Mouse (Mus musculus) heart, postnatal 4 days (tissue): ENCODE measurements around the gene Lsm14a. TPM values are rescaled to one million over a fixed set of nuclear protein-coding genes. Genes with fewer than 3 reads are reported as not detected.

Experiments used
- DNase-seq: peaks from one replicate; pipeline ENCODE4 v3.0.0; 2021
- total RNA-seq, 2 experiments: library from RNA; stranded (reverse); gene quantifications; 2 replicates each; pipeline ENCODE4 v1.2.3; 2021

Lsm14a gene
- total RNA-seq = 100 to 1,000 TPM; 102 to 103 TPM

GRCm38 (mm10) chr7:34393215-34393614 is at the start of gene Lsm14a:
TSS of gene Lsm14a (minus strand) at chr7:34393315.
- DNase-seq = no peak

DNA sequence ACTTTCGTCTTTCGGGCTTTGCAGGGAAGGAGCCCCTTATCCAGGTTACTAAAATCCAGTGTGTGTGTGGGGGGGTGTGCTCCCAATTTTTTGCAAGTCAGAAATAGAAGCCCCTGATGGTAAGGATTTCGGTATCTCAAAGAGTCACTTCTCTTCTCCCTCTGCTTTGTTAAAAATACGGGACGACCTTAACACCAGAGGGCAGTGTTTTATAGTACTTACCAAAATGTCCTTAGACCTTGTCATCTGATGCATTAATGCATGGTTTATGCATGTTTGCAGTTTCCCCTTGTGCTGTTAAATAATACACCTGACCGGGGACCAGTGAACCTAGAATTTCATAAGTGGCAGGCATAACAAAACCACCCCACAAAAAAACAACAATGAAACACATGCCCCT is 45.8 kb upstream of the Lsm14a start:
- DNase-seq = peak; percentile 10

DNA sequence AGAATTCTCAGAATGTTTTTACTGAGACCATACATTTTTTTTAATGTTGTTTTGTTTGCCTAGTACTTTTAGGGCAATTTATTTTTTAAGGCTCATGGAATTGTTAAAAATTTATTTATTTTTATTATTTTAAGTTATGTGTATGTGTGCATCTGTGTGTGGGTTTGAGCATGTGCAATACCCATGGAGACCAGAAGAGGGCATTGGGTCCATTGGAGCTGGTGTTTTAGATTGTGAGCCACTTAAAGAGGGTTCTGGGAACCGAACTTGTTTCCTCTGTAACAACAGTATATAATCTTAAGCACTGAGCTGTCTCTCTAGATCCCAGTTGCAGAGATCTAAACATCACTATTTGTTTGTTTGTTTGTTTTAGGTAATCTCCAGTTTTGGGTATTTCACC is 40.5 kb upstream of the Lsm14a start:
- DNase-seq = no peak

- no peak for DNase-seq
Measured at GRCm38 (mm10) chr7:34421201-34421600, 28.1 kb upstream of the Lsm14a start.

GRCm38 (mm10) chr7:34407492-34407891 is 14.4 kb upstream of the Lsm14a start:
- DNase-seq = peak; percentile 67

- DNase-seq = no peak
Measured at GRCm38 (mm10) chr7:34403876-34404275, 10.8 kb upstream of the Lsm14a start.

GRCm38 (mm10) chr7:34400070-34400469 is 7.0 kb upstream of the Lsm14a start:
- DNase-seq = peak; percentile 14

GRCm38 (mm10) chr7:34398831-34399230 is 5.7 kb upstream of the Lsm14a start:
- DNase-seq = no peak

GRCm38 (mm10) chr7:34396791-34397190 is 3.7 kb upstream of the Lsm14a start:
- DNase-seq = no peak

DNA sequence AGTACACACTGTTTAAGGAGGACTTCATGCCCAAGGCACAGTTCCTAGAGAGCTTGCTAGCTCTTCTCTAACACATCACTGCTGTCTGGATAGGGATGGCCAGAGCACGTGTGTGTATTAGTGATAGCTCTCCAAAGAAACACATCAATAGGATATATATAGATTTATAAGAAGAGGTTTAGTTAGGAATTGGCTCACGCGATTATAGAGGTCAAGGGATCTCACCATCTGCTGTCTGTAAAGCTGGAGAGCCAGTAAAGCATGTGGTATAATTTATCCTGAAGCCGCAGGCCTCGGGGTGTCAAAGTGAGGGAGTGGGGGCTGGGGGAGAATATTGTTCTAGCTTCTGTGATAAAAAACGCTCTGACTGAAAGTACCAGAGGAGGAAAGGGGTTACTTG is 2.6 kb upstream of the Lsm14a start:
- DNase-seq = no peak

DNA sequence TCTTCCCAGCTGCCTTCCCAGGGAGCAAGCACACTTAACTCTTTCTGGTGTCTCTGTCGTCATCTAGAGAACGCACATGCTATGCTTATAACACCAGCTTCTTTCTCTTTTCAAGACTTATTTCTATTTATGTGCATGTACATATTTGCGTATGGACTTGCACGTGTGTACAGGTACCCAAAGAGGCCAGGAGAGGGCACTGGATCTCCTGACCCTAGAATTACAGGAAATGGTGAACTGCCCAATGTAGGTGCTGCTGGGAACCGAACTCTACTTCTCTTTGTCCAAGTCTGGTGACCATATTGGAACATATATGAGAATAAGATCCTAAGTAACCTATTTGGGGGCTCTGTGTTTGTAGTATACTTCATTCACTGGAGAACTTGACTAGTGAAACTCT is 1.5 kb upstream of the Lsm14a start:
- no peak for DNase-seq

GRCm38 (mm10) chr7:34394091-34394490 is 976 bp upstream of the Lsm14a start:
- no peak for DNase-seq

DNA sequence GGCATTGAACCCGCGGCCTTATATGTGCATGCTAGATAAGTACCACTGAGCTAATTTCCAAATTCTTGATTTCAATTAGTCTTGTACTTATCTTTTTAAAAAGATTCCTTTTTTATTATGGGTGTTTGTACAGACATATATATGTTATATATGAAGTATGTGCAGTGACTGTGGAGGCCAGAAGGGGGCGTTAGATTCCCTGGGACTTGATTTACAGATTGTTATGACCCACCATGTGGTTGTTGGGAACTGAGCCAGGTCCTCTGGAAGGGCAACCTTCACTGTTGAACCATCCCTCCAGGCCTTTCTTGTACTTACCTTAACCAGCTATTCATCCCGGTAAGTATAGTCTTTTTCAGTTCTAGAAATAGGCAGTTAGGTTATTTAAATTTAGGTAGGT is 780 bp downstream of the Lsm14a start:
- DNase-seq = peak; percentile 12

GRCm38 (mm10) chr7:34391711-34392110 is 1.4 kb downstream of the Lsm14a start:
- no peak for DNase-seq

- DNase-seq = peak; percentile 27
Measured at GRCm38 (mm10) chr7:34390834-34391155, 2.3 kb downstream of the Lsm14a start.

GRCm38 (mm10) chr7:34390111-34390833 is 2.8 kb downstream of the Lsm14a start:
- DNase-seq = no peak

DNA sequence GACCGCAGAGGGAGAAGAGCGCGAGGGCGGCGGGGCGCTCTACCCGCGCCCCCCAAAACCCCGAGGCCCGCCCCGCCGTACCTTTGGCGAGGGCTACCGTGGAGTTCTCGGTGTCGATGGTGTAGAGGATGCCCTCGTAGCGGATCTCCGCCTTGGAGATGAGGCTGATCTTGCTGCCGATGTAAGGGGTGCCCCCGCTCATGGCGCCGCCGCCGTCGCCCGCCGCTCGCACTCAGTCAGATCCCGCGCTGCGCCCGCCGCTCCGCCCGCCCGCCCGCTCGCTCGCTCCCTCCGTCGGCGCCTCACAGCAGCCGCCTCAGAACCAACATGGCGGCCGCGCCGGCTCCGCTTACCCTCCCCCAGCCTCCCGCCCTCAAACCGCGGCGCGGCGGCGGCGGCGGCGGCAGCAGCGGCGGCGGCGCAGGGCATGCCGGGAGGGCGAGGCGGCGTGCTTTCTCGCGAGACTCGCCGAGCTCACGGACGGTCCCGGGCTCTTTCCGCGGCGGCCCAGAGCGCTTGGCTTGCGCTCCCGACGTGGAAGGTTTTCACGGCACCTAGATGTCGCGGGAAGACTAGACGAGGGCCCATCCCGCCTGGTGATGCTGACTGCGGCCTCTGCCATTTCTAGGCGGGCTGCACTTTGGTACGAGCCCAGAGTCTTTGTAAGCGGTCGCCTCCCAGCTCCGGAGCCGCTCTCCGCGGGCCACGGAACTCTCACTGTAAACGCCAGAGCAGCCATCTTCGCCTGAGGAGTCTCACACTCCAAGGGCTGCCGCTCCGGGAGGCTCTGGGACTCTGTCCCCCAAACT is 3.6 kb downstream of the Lsm14a start:
- DNase-seq = peak; percentile 96

DNA sequence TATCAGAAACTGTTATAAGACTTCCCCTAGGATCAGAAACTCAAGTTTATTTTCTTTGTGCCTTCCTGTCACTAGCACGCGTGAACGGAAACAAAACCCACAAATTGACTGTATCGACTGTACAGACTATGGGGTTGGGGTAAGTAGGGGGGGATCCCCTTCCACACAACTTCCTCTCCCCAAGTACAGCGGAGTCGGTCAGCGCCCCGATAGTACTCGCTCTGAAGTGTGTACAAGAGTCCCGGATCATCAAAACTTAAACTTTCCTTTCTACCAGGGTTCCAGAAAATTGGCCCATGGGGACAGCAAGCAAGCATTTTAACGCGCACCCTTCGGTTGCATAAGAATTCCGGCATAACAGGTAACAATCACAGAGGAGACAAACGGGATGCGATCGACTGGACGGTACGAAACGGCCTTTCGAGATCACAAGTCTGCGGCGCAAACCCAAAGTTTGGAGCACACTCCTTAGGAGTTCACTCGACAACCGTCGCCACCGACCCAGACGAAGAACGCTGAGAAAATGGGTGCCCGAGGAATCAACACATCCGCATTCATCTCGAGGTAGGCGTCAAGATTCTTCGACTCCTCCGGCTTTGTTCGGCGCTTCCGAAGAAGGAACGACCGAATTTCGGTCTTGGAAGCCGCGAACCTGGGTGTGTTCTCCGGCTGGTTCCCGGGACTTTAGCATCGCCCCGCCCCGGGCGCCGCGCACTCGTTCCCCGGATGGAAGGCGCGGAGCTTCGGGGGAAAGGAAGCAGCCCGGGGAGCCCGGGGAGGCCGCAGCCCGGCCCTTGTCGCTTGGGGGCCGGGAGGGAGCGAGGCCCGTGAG is 4.5 kb downstream of the Lsm14a start:
- DNase-seq = peak; percentile 74

- peak; percentile 12 for DNase-seq
Measured at GRCm38 (mm10) chr7:34387784-34388444, 5.2 kb downstream of the Lsm14a start.

DNA sequence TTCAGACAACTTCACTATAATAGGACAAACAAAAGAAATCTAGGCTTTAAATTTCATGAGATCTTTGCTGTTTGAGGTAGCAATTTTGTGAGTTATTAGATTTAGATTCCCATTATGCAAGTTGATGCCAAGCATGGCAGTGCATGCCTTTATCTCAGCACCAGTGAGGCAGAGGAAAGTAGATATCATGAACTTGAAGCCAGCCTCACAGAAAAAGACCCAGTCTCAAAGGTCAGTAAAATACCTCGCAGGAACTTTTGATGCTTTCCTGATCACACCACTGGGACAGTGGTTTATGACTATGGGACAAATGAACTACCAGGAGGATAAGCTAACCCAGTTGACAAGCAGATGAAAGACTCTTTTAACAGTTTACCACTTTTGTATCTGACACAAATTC is 10.3 kb downstream of the Lsm14a start:
- no peak for DNase-seq

DNA sequence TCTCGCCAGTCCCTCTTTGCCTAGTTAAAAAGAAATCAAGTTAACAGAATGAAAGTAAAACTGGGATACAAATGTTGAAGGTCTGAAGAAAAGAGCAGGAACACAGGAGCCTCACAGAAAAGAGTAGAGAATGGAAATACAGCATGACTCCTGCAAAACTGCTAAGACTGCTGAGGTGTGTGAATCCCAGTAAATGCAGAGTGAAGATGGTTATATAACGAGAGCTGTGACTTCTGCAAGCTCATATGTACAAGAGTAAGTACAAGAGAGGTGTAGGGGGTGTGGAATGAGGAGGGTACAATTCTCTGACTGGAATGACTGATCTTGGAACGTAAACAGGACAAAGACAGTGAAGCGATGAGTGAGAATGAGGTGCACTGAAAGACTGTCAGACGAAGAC is 11.4 kb downstream of the Lsm14a start:
- no peak for DNase-seq

DNA sequence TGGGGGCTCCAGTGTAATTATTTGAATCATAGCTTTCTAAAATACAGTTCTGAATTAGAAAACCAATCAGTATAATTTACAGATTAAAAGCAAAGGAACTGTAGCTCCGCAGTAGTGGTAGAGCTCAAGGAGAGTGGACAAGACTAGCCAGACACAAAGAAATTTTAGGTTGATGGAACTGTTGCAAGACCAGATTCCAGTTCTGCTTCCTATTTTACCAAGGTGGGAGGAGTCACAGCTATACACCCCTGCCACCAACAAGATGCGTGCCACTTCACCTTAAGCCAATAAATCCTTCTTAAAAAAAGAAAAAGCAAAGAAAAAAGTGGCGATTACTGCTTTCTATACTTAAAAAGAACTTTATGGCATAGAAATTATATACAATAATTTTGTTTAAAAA is 12.8 kb downstream of the Lsm14a start:
- DNase-seq = no peak

DNA sequence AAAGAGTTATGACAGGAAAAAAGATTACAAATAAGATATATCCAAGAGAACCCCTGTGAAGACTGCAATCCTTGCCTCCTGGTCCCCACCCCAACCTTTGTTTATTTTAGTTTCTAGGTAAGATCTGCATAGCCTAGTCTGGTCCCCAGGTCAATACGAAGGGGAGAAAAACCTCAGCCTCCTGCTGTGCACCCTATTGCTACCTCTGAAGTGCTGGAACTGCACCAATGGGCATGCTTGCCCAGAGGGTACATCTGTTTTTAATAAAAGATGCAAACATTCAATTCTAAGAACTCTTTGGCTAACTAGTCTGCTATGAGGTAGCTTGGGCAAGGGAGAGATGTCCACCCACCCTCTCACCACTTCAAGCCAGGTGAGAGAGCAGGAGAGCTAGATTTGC is 19.2 kb downstream of the Lsm14a start:
- DNase-seq = no peak
